Mouse (Mus musculus): ENCODE measurements around the gene Nkd1. TPM values are rescaled to one million over a fixed set of nuclear protein-coding genes. Genes with fewer than 3 reads are reported as not detected.

Gene Nkd1
- 49.1 and 68.5 TPM in 2 replicates for polyA plus RNA-seq (2012; rRNA removed)

DNA sequence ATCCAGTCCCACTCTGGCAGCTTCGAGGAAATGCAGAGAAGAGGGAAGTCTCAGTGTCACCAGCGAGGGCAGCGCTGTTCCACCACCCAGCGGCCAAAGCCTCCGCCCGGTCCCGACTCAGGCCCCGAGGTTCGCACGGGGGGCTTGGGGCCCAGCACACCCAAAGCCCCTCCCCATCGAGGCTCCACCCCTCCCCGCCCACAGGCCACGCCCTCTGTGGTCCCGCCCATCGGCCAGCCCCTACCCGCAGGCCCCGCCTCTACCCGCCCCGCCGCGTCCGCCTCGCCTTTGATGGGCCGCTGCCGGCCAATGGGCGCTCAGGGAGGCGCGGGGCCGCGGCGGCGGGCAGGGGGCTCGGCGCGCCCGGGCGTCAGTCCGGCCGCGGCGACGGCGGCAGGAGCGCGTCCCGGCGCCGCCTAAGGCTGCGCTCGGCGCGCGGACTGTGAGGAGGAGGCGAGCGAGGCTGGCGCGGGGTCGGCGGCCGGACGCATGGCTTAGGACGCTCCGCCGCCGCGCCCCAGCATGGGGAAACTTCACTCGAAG is at the start of gene Nkd1:
Nkd1 (plus strand) TSS at position 370 of the 543 bp plus-strand sequence.
- peak; percentile 94 for DNase-seq (ENCODE audit: low read depth)
- TF ChIP-seq CTCF (IDR thresholded peaks at IDR 0.05; ENCODE audit: borderline replicate concordance, extremely low read depth, insufficient read depth, insufficient read length): peak; percentile 33; the same call in 1 of the 2 replicates
- TF ChIP-seq POLR2A (IDR thresholded peaks at IDR 0.05; ENCODE audit: borderline replicate concordance, extremely low read depth, insufficient read depth, insufficient read length, poor library complexity, severe bottlenecking): peak; percentile 93

DNA sequence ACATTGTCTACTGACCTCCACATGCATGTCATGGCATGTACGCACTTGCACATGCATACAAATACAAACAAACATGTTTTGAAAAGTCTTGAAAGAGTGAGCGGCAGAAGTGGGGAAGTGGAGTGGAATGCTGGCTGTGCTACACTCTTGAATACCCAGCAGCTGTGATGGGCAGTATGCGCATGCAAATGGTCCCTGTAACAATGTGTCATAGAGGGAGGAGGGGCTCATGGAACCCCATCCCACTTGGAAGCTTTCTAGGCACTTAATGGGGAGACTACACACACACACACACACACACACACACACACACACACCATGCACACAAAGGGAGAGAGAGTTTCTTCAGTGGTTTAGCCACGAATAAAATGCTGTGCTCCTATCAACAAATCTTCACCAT is 39.9 kb upstream of the Nkd1 start:
- DNase-seq (ENCODE audit: low read depth): peak; percentile 57

DNA sequence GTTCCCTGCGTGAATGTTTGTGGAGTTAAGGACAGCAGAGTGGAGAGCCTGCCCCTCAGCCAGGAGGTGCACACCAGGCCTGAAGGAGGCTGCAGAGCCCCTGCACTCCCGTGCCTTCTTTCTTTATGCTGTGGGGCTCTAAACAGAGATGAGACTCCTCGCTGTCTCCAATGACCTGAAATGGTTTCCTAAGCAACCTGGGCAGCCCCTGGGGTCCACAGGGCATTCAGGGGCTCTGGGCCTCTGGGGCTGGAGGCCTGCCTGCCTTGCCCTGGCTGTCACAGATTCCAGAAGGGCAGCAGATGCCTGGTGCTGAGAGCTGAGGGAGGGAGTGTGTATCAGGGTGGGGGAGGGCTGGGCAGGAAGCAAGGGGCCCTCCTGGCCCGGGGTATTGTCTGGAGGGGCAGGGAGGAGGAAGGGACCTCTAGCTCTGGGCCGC is 32.7 kb upstream of the Nkd1 start:
- peak; percentile 58 for DNase-seq (ENCODE audit: low read depth)
- TF ChIP-seq POLR2A (IDR thresholded peaks at IDR 0.05; ENCODE audit: borderline replicate concordance, extremely low read depth, insufficient read depth, insufficient read length, poor library complexity, severe bottlenecking): no peak
- TF ChIP-seq CTCF (IDR thresholded peaks at IDR 0.05; ENCODE audit: borderline replicate concordance, extremely low read depth, insufficient read depth, insufficient read length): no peak

More for the DNA sequence above, 39.9 kb upstream of the Nkd1 start:
- TF ChIP-seq CTCF (IDR thresholded peaks at IDR 0.05; ENCODE audit: borderline replicate concordance, extremely low read depth, insufficient read depth, insufficient read length): no peak
- no peak for TF ChIP-seq POLR2A (IDR thresholded peaks at IDR 0.05; ENCODE audit: borderline replicate concordance, extremely low read depth, insufficient read depth, insufficient read length, poor library complexity, severe bottlenecking)

DNA sequence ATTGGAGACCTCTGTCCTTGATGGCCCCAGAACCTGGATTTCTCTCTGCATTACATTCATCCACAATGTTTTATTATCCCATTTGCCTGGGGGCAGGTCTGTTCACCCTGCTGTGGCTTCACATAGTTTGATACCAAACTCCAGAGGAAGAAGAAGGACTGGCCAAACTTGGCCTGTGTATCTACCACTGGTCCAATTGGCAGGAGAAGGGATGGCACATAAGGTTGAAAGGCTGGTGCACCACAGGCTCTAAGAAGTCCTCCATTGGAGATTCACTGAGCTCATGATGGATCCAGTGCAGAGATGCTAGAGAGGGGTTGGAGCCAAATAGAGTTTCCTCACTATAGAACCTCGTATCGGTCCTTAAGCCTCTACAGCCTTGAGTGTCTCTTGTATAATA is 27.1 kb upstream of the Nkd1 start:
- DNase-seq (ENCODE audit: low read depth): no peak
- no peak for TF ChIP-seq POLR2A (IDR thresholded peaks at IDR 0.05; ENCODE audit: borderline replicate concordance, extremely low read depth, insufficient read depth, insufficient read length, poor library complexity, severe bottlenecking)
- TF ChIP-seq CTCF (IDR thresholded peaks at IDR 0.05; ENCODE audit: borderline replicate concordance, extremely low read depth, insufficient read depth, insufficient read length): no peak

DNA sequence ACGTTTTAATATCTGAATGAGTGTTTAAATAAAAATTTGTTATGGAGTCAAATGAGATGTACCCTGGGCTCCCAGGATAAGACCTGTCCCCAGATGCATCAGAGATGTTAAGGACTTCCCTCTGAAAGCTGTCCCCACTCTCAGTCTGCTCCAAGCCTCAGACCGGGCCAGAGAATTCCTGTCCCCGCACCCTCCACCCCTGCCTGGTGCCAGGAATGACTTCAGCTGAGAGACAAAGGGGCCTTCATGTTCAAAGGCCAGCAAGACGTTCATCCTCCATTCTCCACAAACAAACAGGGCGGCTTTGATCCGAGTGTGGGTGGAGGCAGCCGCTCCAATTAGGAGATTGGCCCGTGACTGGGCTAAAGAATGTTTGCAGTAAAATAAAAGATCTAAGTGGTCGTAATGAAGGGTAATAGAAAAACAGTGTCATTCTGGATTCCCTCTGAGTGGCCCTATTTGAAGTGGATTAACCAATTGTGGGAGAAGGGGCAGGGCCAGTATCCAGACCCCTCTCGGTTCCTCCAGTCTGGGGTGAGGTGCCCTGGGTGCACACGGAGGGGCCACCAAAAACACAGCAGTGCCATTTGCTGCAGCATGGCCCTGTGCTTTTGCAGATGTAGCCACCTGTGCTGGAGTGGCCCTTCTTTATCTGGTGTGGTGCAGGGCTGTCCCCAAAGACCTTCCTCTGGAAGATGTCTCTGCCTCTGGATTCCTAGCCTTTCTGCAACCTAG is 25.9 kb upstream of the Nkd1 start:
- no peak for TF ChIP-seq CTCF (IDR thresholded peaks at IDR 0.05; ENCODE audit: borderline replicate concordance, extremely low read depth, insufficient read depth, insufficient read length)
- TF ChIP-seq POLR2A (IDR thresholded peaks at IDR 0.05; ENCODE audit: borderline replicate concordance, extremely low read depth, insufficient read depth, insufficient read length, poor library complexity, severe bottlenecking): no peak
- peak; percentile 89 for DNase-seq (ENCODE audit: low read depth)

DNA sequence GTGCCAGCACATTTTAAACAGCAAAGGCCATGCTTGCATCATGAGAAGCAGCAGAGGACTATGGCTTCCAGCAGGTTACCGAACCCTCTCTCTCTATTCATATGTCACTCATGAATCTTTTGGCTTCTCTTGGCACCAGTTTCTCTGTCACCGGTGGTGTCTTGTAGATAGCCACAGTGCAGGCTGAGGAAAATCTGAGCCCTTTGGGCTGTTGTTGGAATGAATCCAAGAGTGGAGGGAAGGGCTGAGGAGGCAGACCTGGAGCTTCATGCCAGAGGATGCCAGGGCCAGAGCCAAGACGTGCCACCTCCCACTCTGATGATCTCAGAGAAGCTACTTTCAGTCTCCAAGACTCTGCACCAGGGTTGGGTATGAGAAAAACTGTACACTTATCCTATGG is 19.0 kb upstream of the Nkd1 start:
- DNase-seq (ENCODE audit: low read depth): no peak
- TF ChIP-seq POLR2A (IDR thresholded peaks at IDR 0.05; ENCODE audit: borderline replicate concordance, extremely low read depth, insufficient read depth, insufficient read length, poor library complexity, severe bottlenecking) (no peak), CTCF (IDR thresholded peaks at IDR 0.05; ENCODE audit: borderline replicate concordance, extremely low read depth, insufficient read depth, insufficient read length) (no peak)

DNA sequence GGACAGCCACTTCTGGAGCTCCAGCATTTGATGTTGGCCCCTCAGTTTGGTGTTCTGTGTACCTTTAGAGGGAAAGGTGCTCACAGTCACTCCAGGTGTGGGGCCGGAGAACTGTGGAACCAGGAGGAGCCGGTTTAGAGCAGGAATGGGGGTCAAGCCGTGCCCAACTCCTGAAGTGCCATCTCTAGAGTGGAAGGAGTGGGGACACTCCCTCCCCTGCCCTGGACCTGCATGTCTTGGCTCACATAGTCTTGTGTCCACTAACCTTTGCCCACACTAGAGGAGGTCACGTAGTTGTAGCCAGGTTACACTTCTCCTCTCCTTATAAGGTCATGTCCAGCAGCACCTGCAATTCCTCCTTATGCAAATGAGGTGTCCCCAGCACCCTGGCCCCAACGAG is 14.2 kb upstream of the Nkd1 start:
- no peak for DNase-seq (ENCODE audit: low read depth)
- TF ChIP-seq POLR2A (IDR thresholded peaks at IDR 0.05; ENCODE audit: borderline replicate concordance, extremely low read depth, insufficient read depth, insufficient read length, poor library complexity, severe bottlenecking) (no peak), CTCF (IDR thresholded peaks at IDR 0.05; ENCODE audit: borderline replicate concordance, extremely low read depth, insufficient read depth, insufficient read length) (no peak)

DNA sequence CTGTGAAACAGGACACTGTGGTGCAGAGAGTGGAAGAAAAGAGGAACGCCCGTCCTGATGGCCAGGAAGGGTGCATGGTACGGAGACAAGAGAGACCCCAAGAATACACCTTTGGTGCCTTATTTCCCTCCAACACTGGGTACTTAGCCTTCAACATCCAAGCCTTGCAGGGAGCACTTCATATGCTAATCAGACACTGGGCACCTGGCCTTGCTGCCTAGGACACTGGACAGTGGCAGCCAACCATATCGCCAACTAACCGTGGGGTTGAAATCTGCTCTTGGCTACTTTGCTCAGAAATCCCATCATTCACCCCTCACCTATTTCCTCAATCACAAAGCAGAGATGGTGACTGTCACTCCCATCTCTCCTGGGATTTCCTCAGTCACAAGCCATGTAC is 10.1 kb upstream of the Nkd1 start:
- no peak for TF ChIP-seq CTCF (IDR thresholded peaks at IDR 0.05; ENCODE audit: borderline replicate concordance, extremely low read depth, insufficient read depth, insufficient read length)
- no peak for TF ChIP-seq POLR2A (IDR thresholded peaks at IDR 0.05; ENCODE audit: borderline replicate concordance, extremely low read depth, insufficient read depth, insufficient read length, poor library complexity, severe bottlenecking)
- DNase-seq (ENCODE audit: low read depth): no peak

DNA sequence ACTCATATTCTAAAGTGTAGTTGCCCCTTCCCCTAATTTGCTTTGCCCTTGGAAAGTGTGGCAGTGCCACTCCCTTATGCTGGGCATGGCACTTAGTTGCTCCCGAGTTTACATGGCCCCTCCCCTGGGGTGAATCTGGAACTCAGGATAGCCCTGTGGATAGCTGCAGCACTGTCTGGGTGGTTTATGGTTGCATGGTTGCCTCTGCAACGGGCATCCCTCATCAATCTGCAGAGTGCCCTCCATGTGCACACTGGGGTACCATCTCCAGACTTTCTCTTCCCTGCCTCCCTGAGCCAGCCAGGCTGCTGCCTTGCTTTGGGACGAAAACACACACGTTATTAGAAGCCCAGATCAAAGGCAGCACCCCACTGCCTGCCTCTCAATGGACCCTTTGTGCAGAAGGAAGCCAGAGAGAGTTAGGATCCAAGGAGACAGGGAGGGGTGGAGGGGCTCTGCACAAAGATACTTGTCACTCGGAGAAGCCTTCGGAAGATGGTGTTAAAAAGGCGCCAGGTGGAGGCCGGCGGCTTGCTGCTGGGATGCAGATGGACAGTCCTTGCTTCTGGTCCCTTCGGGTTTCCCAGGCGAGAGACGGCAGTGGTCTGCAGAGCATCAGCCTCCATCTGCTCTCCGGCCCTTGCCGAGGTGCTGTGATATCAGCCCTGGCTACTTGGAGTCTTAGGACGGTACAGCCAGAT is 8.9 kb upstream of the Nkd1 start:
- TF ChIP-seq CTCF (IDR thresholded peaks at IDR 0.05; ENCODE audit: borderline replicate concordance, extremely low read depth, insufficient read depth, insufficient read length) (no peak), POLR2A (IDR thresholded peaks at IDR 0.05; ENCODE audit: borderline replicate concordance, extremely low read depth, insufficient read depth, insufficient read length, poor library complexity, severe bottlenecking) (no peak)
- peak; percentile 89 for DNase-seq (ENCODE audit: low read depth)

DNA sequence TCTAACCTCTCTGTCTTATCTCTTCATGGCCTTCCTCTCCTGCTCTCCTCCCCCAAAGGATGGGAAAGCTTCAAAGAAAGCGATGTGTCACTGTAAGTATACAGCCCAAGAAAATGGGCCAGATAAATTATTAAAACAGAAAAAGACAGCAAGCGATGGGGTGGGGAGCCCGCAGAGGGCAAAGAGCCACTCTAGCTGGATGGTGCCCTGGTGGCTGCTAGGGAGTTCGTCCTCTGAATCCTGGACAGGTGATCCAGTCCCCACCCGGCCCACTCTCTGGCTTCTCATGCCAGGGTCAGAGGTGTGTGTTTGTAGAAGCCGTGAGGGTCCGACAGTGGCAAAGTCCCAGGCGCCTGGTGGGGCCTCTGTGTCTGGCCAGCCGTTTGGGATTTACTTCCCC is 3.1 kb upstream of the Nkd1 start:
- no peak for TF ChIP-seq CTCF (IDR thresholded peaks at IDR 0.05; ENCODE audit: borderline replicate concordance, extremely low read depth, insufficient read depth, insufficient read length)
- TF ChIP-seq POLR2A (IDR thresholded peaks at IDR 0.05; ENCODE audit: borderline replicate concordance, extremely low read depth, insufficient read depth, insufficient read length, poor library complexity, severe bottlenecking): no peak
- no peak for DNase-seq (ENCODE audit: low read depth)

DNA sequence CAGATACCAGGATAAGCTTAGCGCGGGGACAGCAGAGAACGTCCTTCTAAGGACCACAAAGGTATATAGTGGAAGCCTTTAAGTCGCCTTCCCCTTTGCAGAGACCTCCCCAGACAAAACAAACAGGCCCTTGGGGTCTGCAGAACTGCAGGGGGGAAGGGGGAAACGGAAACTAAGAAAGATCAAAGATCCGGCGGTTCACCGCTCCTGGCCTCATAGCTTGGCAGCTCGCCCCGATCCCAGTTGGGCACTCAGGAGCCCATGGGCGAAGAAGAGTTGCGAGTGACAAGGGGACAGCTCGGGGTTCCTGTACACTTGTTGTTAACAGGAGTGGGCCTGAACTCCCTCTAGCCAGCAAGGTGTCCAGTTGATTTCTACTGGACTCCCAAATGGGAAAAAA is 773 bp upstream of the Nkd1 start:
- no peak for TF ChIP-seq POLR2A (IDR thresholded peaks at IDR 0.05; ENCODE audit: borderline replicate concordance, extremely low read depth, insufficient read depth, insufficient read length, poor library complexity, severe bottlenecking)
- TF ChIP-seq CTCF (IDR thresholded peaks at IDR 0.05; ENCODE audit: borderline replicate concordance, extremely low read depth, insufficient read depth, insufficient read length): no peak
- DNase-seq (ENCODE audit: low read depth): peak; percentile 43

Data from brain, embryonic 14.5 days (tissue).